Mouse (Mus musculus) ovary, postnatal 14 days (tissue): Measurements from ENCODE around the gene Chtop.

ENCODE experiments used
- DNase-seq: peaks from one replicate; pipeline ENCODE4 v3.0.0; 2022; ENCODE audit warnings: low spot score

Gene Chtop

DNA sequence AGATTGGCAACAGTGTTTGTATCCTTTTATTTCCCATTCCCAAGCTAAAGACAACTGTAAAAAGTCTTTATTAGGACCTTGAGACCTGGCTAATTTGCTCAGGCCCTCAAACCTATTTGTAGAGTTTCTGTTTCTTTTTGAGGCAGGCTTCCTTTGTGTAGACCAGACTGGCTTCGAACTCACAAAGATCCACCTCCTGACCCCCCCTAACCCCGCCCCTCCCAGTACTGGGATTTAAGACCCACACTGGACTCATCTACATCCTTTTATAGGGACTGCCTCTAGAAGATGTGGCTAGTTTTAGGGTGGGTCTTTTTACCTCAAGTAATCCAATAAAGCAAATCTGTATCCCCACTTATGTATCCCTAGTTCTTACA lies 437 bp upstream of the Chtop start:
- DNase-seq = no peak

- no peak for DNase-seq
Measured at GRCm38 (mm10) chr3:90508287-90508949, 880 bp downstream of the Chtop start.

GRCm38 (mm10) chr3:90506362-90506761 lies 2.9 kb downstream of the Chtop start:
- DNase-seq = no peak

GRCm38 (mm10) chr3:90505216-90505615 lies 4.1 kb downstream of the Chtop start:
- no peak for DNase-seq

DNA sequence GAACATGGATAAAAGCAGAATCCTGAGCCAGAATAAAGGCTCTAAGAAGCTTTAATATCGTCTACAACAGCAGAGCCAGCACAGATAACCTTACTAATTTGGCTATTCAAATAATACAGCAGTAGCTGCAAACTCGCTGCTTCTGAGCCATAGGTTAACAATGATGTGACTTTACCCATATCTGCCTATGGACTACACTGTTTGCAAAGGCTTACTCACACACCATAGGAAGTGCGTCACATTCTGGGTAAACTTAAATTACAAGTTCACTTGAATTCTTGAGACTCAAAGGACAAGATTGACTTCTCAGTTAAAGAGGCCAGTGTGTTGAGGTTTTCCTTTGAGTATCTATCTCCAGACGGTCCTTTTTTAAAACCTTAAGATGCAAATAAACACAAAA lies 5.9 kb downstream of the Chtop start:
- no peak for DNase-seq

GRCm38 (mm10) chr3:90497597-90497996 lies 11.7 kb downstream of the Chtop start:
- DNase-seq = no peak

- DNase-seq = no peak
Measured at GRCm38 (mm10) chr3:90495850-90496525, 13.3 kb downstream of the Chtop start.

DNA sequence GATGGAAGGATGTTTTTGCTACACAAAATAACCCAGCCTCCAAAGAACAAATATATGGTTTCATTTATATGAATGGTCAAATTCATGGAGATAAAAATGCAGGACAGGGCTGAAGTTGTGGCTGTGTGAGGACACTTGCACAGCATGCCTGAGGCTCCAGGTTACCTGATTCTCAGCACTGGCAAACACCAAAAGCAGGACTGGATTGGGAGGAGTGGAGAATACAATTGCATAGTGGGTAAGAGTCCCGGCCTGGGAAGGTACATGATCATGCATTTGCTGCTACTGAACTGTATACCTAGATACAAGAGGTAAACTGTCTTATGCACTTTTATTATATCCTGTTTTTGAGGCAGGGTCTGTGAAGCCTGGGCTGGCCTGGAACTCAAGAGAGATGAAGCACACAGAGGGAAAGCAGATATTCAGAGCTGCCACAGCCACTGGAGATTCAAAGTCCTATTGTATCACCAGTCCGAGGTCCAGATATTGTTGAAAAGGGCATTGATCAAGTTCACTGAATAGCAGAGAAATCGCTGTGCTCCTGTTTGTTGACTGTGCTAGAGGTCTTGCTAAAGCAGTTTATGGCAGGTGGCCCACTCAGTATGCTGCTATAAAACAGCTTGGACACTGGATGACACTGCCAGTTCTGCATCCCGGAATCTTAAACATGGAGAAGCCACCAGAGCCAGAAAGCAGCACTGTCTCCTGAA lies 15.3 kb downstream of the Chtop start:
- no peak for DNase-seq

DNA sequence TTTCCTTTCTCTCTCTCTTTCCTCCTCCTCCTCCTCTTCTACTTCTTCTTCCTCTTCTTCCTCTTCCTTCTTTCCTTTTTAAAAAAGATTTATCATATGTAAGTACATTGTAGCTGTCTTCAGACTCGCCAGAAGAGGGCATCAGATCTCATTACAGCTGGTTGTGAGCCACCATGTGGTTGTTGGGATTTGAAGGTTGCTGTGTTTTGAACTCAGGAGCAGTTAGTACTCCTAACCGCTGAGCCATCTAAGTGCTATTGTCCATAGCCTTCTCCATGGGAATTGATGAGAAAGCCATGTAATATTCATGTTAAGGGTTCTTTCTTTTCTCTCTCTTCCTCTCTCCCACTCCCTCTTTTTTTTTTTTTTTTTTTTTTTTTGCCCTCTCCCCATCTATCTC lies 17.9 kb downstream of the Chtop start:
- no peak for DNase-seq

GRCm38 (mm10) chr3:90490696-90491256 lies 18.5 kb downstream of the Chtop start, which contains the start of gene Snapin:
Snapin (minus strand) TSS chr3:90491033.
- peak; percentile 91 for DNase-seq

DNA sequence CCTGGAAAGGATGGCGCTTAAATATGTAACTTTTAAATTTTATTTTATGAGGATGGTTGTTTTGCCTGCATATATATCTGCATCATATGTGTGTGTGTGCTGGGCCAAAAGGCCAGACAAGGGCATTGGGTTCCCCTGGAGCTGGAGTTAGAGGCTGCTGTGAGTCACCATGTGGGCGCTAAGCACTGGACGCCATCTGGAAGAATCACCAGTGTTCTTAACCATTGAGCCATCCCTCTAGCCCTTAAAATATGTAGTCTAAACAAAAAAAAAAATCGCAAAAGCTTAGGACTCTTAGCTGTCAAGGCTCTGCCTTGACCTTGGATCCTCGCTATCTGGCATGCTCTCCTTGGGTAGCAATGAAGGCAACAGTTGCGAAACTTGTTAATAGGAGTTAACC lies 20.7 kb downstream of the Chtop start:
- no peak for DNase-seq

DNA sequence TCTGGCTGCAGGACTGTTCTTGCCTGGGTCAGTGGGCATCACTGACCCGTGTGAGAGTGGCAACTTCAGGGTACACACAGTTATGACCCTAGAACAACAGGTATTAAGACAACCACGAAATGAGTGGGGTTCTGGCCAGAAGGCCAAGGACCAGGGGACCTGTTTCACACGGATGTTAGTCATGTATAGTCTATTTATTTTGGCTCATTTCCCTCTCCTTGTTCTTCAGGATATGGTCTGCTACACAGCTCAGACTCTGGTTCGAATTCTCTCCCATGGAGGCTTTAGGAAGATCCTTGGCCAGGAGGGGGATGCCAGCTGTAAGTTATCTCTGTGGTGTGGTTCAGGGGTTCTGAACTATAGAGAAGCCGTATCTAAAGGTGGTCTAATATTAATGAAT lies 22.3 kb downstream of the Chtop start:
- DNase-seq = no peak

DNA sequence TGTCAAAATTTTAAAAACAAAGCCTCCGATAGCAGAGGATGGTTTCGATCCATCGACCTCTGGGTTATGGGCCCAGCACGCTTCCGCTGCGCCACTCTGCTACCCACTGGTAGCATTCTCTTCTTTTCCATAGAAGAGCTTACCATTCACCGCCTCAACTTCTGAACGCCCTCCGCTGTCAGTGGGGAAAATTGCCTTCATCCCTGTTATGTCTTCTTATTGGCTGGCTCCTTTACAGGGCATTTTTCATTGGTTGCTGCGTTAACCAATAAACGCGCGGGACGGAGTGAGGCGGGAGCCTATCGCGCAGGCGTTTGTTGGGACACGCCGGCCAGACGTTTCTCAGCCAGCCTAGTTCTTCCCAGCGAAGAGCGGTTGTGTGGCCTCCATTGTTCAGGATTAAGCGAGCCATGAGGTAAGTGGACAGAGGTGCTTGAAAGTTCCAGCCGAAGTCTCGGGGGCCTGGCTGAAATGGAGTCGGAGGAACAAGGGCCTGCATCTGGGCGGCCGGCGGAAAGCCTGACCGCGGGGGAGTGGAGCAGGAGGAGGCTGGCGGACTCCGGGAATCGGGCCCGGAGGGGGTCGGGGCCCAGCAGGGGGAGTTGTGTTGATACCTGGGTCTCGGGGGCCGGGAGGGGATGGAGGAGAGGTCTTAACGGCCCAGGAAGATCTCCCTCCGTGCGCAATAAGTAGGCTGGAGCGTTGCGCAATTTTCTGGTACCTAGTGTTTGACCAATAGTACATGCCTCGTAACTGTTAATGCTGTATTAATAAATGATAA lies 33.3 kb downstream of the Chtop start, which contains the start of gene Ilf2:
Gene Ilf2 (plus strand): TSS at position 296 of the 781 bp plus-strand sequence.
- peak; percentile 91 for DNase-seq

DNA sequence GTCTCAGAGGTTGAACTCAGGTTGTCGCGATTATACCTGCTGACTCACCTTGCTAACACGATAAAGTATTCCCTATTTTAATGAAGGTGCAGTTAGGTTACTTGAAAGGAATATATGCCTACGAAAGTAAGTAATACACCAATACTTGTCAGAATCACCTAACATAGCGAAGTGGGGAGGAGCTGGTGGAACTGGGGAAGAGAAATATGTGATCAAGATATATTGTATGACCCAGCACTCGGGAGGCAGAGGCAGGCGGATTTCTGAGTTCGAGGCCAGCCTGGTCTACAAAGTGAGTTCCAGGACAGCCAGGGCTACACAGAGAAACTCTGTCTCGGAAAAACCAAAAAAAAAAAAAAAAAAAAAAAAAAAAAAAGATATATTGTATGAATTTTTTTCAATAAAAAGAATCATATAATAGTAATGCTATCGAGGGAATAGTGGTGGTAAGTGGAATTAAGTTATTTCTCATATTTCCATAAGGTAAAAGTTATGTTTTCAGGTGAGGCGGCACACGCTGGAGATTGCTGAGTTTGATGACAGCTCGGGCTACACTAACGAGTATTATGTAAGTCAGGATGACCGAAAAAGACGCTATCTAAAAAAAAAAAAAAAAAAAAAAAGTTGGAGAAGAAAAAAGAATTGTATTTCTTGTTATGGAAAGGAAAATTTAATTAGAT lies 34.0 kb downstream of the Chtop start:
- no peak for DNase-seq

- peak; percentile 35 for DNase-seq
Measured at GRCm38 (mm10) chr3:90472213-90472612, 37.1 kb downstream of the Chtop start.

DNA sequence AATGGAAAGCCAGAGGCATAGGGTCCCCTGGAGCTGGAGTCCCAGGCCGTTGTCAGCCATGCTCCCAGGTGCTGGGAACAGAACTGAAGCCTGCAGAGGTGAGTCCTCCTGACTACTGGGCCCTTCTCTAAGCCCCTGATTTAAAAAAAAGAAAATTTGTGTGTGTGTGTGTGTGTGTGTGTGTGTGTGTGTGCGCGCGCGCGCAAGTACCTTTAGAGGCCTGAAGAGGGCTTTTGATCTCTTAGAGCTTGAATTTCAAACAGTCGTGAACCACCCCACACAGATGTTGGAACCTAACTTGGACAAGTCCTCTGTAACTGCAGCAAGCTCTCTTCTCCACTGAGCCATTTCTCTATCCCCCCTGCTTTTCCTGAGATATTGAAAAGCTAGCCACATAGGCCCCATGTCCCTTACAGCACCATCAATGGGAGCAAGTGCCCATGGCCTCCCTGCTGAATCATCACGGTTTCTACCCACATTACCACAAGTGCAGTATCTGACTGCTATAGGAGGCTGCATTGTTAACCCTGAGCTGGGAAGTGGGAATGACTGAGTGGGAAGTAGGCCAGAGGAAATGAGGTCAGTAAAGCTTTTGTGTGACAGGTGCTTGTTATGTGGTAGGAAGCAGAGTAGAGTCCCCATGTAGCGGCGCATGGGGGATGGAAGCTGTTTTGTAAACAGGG lies 41.5 kb downstream of the Chtop start:
- DNase-seq = no peak

- DNase-seq = peak; percentile 60
Measured at GRCm38 (mm10) chr3:90466311-90466766, 43.0 kb downstream of the Chtop start.

GRCm38 (mm10) chr3:90465686-90466310 lies 43.5 kb downstream of the Chtop start, which contains the start of gene Npr1:
Npr1 (minus strand) TSS chr3:90465866.
- DNase-seq = peak; percentile 50

- peak; percentile 30 for DNase-seq
Measured at GRCm38 (mm10) chr3:90465081-90465685, 44.1 kb downstream of the Chtop start.
